Mouse (Mus musculus): ENCODE data around the gene Olfr812. TPM values are rescaled to one million over a fixed set of nuclear protein-coding genes. Genes with fewer than 3 reads are reported as not detected.

Olfr812 gene
- polyA plus RNA-seq, 1 experiment from 2014 or later = not detected

Other genes with a start within 250 kb of the Olfr812 start
- gene Olfr796, start 233.5 kb downstream of the Olfr812 start, polyA plus RNA-seq (2014; fragmentation: Nextera tagmentation; extraction: Ambion mirVana) = not detected in 2 replicates
- gene Olfr798, start 218.2 kb downstream of the Olfr812 start, polyA plus RNA-seq (2014; fragmentation: Nextera tagmentation; extraction: Ambion mirVana) = not detected in 2 replicates
- gene Olfr799, start 208.6 kb downstream of the Olfr812 start, polyA plus RNA-seq (2014; fragmentation: Nextera tagmentation; extraction: Ambion mirVana) = not detected in 2 replicates
- gene Olfr800, start 188.4 kb downstream of the Olfr812 start, polyA plus RNA-seq (2014; fragmentation: Nextera tagmentation; extraction: Ambion mirVana) = not detected in 2 replicates
- gene Olfr801, start 172.2 kb downstream of the Olfr812 start, polyA plus RNA-seq (2014; fragmentation: Nextera tagmentation; extraction: Ambion mirVana) = not detected in 2 replicates
- gene Olfr802, start 157.9 kb downstream of the Olfr812 start, polyA plus RNA-seq (2014; fragmentation: Nextera tagmentation; extraction: Ambion mirVana) = 0.06 TPM in 1 of 2 replicates, not detected in the other
- gene Olfr803, start 151.8 kb downstream of the Olfr812 start, polyA plus RNA-seq (2014; fragmentation: Nextera tagmentation; extraction: Ambion mirVana) = not detected in 2 replicates
- not detected in 2 replicates for gene Olfr804, start 142.9 kb downstream of the Olfr812 start, polyA plus RNA-seq (2014; fragmentation: Nextera tagmentation; extraction: Ambion mirVana)
- gene Olfr805, start 116.7 kb downstream of the Olfr812 start, polyA plus RNA-seq (2014; fragmentation: Nextera tagmentation; extraction: Ambion mirVana) = not detected in 2 replicates
- gene Olfr806, start 104.2 kb downstream of the Olfr812 start, polyA plus RNA-seq (2014; fragmentation: Nextera tagmentation; extraction: Ambion mirVana) = not detected in 2 replicates
- not detected in 2 replicates for gene Olfr807, start 88.3 kb downstream of the Olfr812 start, polyA plus RNA-seq (2014; fragmentation: Nextera tagmentation; extraction: Ambion mirVana)
- gene Olfr808, start 80.6 kb downstream of the Olfr812 start, polyA plus RNA-seq (2014; fragmentation: Nextera tagmentation; extraction: Ambion mirVana) = not detected in 2 replicates
- not detected in 2 replicates for gene Olfr809, start 71.5 kb downstream of the Olfr812 start, polyA plus RNA-seq (2014; fragmentation: Nextera tagmentation; extraction: Ambion mirVana)
- gene Olfr810, start 51.2 kb downstream of the Olfr812 start, polyA plus RNA-seq (2014; fragmentation: Nextera tagmentation; extraction: Ambion mirVana) = not detected in 2 replicates
- gene Olfr811, start 41.7 kb downstream of the Olfr812 start, polyA plus RNA-seq (2014; fragmentation: Nextera tagmentation; extraction: Ambion mirVana) = not detected in 2 replicates
- not detected in 2 replicates for gene Olfr813, start 9.3 kb upstream of the Olfr812 start, polyA plus RNA-seq (2014; fragmentation: Nextera tagmentation; extraction: Ambion mirVana)
- not detected in 2 replicates for gene Olfr814, start 33.8 kb upstream of the Olfr812 start, polyA plus RNA-seq (2014; fragmentation: Nextera tagmentation; extraction: Ambion mirVana)
- not detected in 2 replicates for gene Olfr815, start 59.8 kb upstream of the Olfr812 start, polyA plus RNA-seq (2014; fragmentation: Nextera tagmentation; extraction: Ambion mirVana)
- not detected in 2 replicates for gene Olfr816, start 69.5 kb upstream of the Olfr812 start, polyA plus RNA-seq (2014; fragmentation: Nextera tagmentation; extraction: Ambion mirVana)
- gene Olfr818, start 103.0 kb upstream of the Olfr812 start, polyA plus RNA-seq (2014; fragmentation: Nextera tagmentation; extraction: Ambion mirVana) = not detected in 2 replicates
- not detected in 2 replicates for gene Olfr819, start 121.2 kb upstream of the Olfr812 start, polyA plus RNA-seq (2014; fragmentation: Nextera tagmentation; extraction: Ambion mirVana)
- gene Olfr247, start 130.0 kb upstream of the Olfr812 start, polyA plus RNA-seq (2014; fragmentation: Nextera tagmentation; extraction: Ambion mirVana) = not detected in 2 replicates
- gene Gm10310, start 139.0 kb upstream of the Olfr812 start, polyA plus RNA-seq (2014; fragmentation: Nextera tagmentation; extraction: Ambion mirVana) = not detected in 2 replicates
- not detected in 2 replicates for gene Olfr820, start 166.5 kb upstream of the Olfr812 start, polyA plus RNA-seq (2014; fragmentation: Nextera tagmentation; extraction: Ambion mirVana)
- gene Olfr821, start 184.3 kb upstream of the Olfr812 start, polyA plus RNA-seq (2014; fragmentation: Nextera tagmentation; extraction: Ambion mirVana) = not detected in 2 replicates
- gene Olfr822, start 225.1 kb upstream of the Olfr812 start, polyA plus RNA-seq (2014; fragmentation: Nextera tagmentation; extraction: Ambion mirVana) = not detected in 2 replicates

Data from stomach, embryonic 14.5 days (tissue).